Mouse (Mus musculus) skeletal muscle tissue, adult 2 months (tissue): ENCODE data around the gene Ranbp1.
"Not testable (repeated sequence)": the region's sequence is repeated elsewhere in the genome, so short reads cannot be mapped to it uniquely, and the experiment has no call there.

ENCODE experiments used
- DNase-seq: peaks from one replicate; pipeline ENCODE4 v3.0.0-alpha.2; 2012; ENCODE audit warnings: low read depth, low spot score

The Ranbp1 gene

DNA sequence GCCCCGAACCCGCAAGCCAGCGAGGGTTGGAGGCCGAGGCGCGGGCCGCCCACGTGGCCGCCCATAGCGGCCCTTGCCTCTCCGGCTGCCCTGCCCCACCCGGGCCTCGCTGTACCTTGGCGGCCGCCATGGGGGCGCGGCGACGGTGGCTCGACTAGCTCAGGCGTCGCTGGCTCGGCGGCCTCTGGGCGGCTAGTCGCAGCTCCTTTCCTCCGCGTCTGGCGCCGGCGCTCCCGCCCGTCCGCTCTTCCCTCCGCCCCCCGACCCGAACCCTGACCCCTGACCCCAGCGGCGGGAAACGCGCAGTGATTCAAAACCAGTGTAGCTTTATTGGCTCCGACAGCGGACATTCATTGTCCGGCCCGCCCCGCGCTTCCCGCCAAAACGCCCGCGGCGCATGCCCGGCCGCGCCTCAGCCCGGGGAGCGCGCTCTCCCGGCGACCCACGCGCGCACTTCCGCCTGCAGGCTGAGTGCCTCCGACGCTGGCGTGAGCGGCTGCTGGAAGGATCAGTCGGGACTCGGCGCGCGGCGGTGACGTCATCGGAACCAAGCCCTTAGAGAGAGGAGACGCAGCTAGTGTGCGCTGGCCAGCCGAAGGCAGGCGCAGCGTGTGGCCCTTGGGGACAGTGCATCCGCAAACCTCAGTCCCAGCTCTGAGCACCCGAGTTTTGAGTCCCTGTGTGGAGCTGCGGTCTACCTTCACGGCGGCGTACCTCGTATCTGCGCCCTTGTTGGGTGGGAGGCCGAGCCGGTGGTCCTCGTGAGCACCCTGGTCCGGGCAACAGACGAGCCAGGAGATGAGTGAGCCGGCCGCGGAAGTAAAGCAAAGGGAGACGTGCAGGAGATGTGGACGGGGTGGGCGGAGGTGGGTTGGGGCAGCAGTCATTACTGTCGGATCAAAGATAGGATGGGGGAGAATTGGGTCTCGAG, at the start of gene Ranbp1, which contains the start of gene Trmt2a:
Ranbp1 (minus strand) TSS at position 300 of the 931 bp plus-strand sequence.
Trmt2a (plus strand) TSS at position 247 of the 931 bp plus-strand sequence.
- peak; percentile 99 for DNase-seq

DNA sequence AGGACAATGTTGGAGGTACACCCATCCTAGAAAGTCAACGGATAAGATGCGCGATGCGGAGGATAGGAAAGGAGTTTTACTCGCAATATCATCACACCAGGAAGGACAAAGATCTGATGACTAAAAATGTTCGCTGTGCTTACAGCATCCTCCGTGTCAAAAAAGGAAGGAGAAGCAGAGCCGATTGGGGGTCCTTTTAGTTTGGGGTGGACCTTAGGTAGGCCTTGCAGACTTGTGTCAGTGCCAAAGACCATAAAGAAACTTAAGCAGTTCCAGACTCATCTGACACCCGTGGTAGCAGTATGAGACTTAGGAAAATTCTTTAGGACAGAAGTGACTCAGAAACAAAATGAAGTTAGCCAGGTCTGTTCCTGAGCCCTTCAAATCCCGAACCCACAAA, 41.1 kb upstream of the Ranbp1 start:
- DNase-seq: not testable (repeated sequence)

DNA sequence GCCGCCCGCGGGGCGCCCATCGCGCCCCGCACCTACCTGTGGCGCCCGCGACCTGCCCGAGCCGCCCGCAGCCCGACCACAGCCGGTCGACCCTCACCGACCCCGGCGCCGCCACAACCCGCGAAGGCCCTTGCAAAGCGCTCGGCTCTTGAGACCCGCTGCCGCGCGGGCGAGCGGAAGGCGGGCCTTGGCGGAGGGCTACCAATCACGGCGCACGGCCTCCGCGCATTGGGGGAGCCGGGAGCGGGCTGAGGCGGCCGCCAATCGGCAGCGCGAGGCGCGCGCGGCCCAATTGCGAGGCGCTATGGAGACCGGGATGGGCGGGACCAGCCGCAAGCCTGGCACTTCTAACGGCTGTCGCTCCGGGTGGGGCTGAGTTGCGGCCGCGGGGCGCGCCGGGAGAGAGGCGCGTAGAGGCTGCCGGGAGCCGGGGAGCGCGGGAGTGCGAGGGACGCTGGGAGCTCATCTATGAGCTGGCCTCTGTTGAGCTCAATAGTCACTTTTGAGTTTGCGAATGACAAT, 40.6 kb upstream of the Ranbp1 start, which contains the start of gene Dgcr8:
Dgcr8 (minus strand) TSS at position 180 of the 522 bp plus-strand sequence.
- DNase-seq: peak; percentile 96

DNA sequence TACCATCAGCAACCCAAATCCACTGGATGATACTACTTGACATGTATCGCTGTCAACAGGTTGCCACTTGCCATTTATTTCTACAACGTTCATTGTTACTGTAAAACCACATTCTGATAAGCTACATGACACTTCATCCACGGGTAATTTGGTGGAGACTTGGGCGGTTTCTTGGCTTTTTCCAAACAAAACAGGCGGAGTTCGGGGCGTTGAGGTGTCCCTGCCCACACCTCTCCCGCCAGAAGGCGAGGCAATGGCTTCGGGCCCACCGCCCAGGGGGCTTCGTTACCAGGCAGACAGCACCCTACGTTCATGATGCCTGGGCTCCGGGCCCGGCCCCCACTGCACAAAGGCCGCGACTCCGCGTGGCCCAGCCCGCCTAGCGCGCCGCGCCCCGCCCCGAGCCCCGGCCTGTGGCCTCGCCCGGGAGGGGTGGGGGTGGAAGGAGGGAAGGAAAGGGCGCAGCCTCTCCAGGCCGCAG, 40.1 kb upstream of the Ranbp1 start:
- DNase-seq: no peak

DNA sequence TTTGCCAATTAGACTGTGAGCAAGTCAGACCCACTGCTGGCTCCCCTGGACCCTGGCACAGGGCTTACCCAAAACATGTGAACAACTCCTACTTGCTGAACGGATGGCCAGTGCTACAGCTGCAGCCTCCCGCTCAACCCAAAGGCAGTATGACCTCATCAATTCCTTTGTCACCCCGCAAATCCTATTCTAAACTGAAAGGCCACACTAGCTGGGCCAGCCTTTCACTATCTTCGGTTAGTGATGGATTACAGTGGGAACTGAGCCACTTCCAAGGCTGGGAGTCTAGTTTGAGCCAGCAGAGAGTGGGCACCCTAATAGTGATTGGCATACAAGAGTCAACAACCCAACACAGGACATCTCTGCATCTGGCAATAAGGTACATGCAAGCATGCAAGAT, 39.6 kb upstream of the Ranbp1 start:
- peak; percentile 5 for DNase-seq

DNA sequence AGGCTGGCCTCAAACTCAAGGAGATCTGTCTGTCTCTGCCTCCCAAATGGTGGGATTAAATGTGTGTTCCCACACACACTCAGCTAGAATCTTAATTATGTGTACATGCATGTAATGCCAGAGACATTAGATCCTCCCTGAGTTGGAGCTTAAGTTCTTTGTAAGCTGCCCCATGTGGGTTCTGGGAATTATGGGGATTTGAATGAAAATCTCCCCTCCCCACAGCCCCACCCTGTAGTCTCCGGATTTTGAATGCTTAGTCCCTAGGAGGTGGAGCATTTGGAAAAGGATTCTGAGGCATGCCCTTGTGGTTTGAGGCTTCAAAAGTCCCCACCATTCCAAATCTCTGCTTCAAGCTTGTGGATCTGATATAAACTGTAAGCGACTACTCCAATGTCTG, 26.6 kb upstream of the Ranbp1 start:
- no peak for DNase-seq

DNA sequence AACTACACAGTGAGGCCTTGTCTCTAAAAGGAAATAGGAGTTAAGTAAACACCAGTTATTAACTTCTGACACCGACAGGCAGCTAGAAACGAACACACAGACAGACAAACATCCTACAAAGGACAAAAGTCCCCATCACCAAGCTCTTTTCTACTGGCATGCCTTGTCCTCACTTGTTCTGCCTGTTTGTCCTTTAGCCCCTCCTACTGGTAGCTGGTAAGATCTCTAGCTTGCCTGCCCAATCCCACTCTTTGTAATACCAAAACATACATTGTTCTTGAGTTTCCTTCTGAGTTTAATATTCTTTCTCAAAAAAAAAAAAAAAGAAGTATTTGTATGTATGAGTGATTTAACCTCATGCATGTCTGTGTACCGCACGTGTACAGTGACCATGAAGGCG, 19.6 kb upstream of the Ranbp1 start:
- no peak for DNase-seq

DNA sequence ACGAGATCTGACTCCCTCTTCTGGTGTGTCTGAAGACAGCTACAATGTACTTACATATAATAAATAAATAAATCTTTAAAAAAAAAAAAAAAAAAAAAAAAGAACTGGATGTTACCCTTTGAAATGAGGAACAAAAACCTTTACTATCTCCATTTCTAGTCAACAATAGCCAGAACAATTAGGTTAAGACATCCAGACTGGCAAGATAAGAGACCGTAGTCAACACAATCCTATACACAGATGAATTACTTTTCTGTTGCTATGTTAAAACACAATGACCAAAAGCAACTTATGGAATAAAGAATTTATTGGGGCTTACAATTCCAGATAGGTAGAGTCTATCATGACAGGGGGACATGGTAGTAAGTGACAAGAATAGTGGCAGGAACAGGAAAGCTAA, 16.5 kb upstream of the Ranbp1 start:
- no peak for DNase-seq

DNA sequence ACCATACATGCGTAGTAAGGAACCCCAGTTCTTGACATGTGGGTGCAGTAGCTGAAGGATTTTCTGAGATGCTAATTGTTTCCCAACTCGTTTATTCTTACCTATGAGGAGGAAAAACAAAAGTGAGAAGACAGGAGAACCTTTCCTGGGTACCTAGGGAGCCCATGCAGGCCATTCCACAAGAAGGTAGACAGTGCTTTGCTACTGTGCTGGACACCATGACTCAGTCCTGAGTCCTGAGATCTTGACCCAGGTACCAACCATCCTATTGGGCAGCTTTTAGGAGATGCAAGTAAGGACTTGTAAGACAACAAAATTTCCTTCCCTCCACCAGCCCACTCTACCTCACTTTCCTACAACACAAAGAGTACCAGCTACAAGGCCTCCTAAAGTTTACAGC, 9.7 kb upstream of the Ranbp1 start, which contains the start of gene Gm49776:
Gm49776 (minus strand) TSS at position 101 of the 400 bp plus-strand sequence.
- DNase-seq: no peak

DNA sequence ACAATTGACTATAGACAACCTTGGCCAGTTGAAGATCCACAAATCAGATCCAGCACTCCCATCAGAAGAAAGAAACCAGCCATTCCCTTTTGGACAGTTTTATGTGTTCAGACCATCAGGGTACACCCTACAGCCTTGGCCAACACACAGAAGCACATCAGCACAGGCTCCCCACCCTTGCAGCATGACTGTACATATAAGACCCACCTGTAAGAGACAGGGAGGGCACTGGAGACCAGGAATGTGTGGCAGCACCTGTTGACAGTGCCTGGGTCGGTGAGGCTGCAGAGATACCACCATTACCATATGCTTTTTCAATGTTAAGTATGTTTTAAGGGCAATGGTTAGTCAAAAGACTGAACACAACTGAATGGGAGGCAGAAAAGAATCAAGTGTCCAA, 5.3 kb upstream of the Ranbp1 start:
- no peak for DNase-seq

DNA sequence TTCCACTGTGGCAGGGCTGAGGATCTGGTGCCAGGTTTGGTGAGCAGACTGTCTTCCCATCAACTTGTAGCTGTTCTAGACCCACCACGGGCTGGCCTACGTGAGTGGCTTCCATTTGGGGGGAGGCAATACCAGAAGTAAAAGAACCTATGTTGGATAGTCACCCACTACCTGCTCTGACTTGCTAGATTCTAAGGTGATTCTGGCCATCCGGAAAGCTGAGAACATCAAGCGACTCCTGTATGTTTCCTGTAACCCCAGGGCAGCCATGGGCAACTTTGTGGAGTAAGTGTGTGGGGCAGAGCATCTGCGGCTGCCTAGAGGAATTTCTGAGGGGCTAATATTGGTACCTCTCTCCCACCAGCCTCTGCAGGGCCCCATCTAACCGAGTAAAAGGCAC, 4.2 kb upstream of the Ranbp1 start:
- DNase-seq: no peak

DNA sequence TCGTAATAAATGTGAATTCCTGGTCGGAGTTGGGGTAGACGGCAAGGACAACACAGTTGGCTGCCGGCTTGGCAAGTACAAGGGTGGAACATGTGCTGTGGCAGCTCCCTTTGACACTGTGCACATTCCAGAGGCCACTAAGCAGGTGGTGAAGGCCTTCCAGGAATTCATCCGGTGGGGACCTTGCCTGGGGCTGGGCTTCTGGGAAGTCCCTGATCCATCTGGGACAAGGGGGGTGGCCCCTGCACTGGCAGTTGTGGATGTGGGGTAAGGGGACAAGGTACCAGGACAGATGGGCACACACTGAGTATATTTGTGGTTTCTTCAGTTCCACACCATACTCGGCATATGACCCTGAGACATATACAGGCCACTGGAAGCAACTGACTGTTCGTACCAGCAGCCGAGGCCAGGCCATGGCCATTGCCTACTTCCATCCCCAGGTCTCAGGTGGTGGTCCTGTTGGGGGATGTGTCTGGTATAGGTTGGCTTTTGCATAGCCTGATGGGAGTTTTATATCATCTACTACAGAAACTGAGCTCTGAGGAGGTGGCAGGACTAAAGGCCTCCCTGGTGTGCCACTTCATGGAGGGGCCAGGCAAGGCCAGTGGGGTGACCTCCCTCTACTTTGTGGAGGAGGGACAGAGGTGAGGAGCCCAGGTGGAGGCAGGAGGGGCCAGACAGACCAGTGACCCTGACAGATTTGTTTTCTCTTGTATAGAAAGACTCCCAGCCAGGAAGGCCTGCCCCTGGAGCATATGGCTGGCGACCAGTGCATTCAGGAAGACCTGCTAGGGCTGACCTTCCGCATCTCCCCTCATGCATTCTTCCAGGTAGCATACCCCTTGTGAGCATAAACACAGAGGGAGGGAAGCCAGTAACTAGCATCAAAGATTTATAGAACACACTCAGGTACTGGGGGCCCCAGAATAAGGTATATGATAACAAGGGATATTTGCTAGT, 2.6 kb upstream of the Ranbp1 start:
- DNase-seq: no peak

DNA sequence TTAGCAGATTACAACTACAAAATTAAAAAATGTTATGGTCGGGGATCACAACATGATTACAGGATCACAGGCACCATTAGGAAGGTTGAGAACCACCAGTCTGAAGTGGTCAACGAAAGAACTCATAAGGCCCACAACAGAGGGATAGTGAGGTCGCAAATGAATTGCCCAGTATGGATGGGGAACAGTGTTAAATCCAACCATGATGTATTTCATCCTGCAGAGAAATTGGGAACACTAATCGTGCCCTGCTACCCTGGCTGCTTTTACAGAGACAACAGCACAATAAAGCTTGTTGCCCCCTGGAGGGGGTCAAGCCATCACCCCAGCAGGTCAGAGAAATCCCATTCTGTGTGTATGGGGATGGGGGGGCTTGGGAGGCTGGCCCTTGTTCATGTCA, 1.7 kb upstream of the Ranbp1 start:
- no peak for DNase-seq

DNA sequence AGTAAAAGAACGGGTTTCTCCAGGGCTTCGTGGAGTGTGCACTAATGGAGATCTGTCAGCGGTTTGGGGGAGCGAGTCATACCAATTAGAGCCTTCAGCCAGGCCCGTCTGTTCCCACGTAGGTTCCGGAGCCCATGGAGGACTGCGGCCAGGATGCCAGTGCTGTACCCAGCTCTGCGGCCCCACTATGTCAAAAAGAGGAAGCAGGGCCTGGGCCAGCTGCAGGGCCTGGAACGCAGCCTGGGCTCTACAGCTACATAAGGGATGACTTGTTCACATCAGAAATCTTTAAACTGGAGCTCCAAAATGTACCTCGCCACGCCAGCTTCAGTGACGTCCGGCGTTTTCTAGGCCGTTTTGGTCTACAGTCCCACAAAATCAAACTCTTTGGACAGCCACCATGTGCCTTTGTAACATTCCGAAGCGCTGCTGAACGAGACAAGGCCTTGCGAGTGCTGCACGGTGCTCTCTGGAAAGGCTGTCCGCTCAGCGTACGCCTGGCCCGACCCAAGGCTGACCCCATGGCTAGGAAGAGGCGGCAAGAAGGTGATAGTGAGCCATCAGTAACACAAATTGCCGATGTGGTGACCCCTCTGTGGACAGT, 934 bp upstream of the Ranbp1 start:
- no peak for DNase-seq

DNA sequence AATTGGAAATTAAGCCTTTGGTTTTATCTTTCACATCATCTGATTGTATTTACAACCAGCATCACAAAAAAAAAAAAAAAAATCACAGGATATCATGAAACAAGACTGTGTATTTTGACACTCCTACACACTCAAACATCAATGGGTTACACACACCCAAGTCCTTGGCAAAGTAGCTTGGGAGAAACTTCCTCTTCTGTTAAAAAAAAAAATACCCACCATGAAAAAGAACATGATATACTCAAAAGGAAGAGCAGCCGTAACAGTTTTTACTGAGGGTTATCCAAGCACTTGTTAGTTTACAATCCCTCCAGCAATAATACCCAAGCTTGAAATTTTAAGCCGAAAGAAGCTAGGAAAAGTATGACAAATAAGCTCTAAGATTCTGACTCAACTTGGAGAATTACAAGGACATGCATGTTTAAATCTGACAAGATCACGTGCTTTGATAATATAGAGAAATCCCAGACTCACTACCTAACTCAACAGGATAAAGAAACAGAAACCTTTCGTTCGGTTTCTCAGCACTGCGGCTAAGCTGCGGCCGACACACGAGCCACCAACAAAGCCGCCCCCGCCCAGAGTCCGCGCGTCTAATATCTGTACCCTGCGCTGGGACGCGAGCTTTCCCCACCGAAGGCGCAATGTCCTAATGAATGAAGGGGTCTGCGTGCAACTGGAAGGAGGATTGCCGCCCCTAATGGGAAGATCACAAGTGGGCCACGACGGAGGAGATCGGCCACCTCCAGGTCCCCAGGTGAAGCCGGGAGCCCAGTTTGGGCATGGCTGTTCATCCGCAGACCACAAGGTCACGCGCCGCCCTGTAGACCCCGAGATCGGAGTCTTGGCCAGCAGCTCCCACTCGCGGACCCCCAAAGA, 772 bp downstream of the Ranbp1 start:
- DNase-seq: no peak

DNA sequence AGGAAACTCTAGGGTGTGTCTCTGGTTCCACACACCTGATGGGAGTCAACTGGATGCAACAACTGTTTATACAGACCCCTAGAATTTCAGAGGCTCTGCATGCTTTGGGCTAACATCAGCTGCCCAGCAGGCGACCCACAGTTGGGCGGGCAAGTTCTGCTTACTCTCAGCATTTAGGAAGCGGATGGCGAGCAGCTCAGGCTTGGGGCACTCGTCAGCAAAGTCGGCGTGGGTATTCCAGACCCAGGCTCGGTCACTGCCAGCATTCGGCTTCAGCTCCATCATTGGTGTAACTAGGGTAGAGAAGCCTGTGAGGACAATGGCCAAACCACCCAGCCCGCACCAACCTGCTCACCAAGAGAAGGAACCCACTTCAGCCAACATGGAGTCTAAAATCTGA, 7.0 kb downstream of the Ranbp1 start:
- DNase-seq: no peak

DNA sequence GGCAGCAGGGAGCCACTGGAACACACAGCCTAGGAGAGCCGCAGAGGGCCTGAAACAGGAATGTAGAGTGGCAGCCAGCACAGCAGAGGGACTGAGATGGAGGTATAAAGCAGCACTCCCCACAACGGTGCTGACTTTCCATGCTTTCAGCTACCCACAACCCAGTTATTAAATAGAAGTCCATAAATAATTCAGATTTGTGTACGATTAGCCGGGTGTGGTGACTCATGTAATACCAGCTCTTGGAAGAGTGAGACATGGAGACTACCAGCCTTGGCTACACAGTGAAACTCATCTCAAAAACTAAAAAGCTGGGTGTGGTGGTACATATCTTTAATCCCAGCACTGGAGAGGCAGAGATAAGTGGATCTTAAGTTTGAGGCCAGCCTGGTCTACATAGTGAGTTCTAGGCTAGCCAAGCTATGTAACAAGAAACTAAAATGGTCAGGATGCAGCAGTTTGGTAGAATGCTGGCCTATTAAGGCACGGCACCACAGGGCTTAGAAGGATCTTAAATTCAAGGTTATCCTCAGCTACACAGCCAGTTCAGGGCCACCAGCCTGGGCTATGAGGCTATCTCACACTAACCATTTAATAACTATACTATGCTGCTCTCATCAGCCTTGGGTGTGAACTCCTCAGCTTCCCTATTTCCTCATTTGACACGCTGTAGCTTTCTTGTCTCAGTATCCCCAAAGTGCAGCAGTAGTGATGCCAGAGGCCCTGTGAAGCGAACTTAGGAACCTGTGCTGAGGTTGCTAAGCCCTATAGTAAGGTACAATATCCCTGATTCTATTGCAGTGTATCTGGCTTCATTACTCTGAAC, 11.6 kb downstream of the Ranbp1 start:
- DNase-seq: no peak

DNA sequence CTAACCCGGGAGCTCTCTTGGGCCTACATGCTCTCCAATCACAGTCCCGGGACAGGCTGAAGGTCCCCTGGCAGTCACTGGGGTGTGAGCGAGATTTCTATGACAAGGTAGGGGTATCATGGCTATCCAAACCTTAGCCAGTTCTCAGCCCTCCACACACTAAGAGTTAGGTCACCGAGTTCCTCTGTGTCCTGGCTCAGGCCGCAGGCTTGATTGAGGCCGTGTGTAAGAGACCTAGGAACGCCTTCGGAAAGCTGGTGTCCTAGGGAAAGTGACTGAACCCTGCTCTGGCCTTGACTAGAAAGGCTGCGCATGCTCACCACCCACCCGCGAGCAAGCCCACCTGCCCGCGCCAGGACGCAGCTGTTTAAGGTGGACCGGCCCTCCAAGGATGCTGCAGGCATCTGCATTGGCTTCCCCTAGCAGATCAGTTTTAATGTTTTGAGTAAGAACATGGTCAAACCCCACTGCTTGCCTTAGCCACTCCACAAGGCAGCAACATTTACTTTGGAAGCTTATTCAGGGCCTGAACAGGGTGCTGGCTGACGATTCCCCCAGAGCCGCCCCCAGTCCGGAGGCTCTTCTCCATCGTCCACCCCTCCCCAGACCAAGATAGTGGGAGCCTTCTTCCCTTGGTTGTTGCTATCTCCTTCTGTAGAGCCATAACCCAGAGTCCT, 13.0 kb downstream of the Ranbp1 start:
- peak; percentile 69 for DNase-seq
